Mouse (Mus musculus): ENCODE measurements at regions not wholly inside any gene's neighbourhood (a gene's known extent, or its start where the extent isn't known, plus 50 kb on each side); places are given as distances from the start of the nearest gene placed in this dataset.

DNA sequence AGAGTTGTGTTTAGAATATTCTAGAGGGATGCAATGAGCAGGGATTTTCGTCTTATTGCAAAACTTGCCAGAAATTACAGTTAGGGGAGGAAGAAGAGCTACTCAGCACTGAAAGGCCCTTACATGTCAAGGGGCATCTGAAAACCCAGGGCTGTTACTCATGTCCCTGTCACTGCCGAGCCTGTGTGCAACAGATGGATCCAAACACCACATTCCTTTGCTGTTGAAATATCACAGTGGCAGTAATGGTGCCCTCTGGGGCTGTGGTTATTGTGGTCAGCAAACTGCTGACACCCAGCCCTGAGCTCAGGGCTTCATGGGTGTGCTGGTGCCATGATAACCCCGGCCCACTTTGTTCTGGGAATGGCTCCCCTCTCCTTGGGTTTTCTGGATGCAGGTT lies 114.3 kb upstream of the Ercc6l2 start:
- no peak for DNase-seq

DNA sequence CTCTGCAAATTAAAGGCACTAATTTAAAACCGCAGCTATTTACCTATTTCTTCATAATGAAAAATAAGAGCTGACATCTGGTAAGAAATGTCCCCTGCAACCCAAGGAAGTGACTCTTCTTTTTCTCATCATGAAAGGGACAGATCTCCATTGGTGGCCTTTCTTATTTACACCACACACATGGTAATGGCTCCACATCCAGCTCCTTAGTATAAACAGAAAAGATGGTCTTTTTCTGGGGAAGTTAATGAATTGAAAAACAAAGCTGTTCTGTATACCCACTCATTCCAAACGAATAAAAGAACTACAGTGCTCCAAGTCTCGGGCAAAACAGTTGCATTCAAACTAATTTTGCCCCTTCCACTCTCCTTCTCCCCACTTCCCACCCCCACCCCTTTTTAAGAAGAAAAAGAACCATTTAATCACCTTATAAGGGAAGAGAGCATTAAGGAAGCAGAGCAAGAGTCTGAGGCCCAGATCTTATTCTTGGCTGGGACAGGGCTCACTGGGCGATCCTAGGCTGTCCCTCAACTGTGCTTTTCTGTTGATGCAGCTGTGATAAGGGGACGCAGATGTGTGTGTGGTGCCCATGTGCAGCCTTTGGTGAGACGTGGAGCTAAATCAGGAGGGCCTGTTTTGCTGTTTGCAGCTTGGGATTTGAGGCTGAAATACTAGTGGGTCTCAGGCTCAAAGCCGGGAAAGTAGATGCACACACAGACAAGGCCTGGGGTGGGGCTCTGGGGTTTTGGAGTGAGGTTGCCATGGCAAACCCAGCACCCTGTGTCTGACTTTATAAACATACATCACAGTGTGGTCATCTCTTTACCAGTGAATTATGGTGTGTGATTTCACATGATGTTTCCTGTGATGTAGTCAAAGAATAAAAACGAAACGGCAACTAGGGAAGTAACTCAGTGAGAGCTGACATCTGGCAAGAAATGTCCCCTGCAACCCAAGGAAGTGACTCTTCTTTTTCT lies 113.6 kb upstream of the Ercc6l2 start:
- DNase-seq = no peak

DNA sequence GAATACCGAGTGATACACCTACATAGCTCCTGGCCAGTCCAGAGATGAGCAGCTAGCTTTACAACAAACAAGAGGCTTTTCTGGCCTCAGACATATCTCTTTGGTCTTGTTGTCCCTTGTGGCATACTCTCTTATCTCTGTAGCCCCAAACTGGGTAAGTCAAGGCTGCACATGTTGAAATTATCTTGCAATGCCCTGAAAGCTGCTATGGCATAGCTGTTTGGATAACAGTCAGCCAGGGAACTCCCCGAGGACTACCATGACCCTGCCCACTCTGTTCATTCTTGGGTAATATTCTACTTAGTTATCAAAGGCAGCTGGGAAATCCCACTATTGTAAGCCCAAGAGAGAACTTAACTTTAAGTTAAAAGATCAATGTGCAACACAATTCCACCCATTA lies 106.5 kb upstream of the Ercc6l2 start:
- no peak for DNase-seq

DNA sequence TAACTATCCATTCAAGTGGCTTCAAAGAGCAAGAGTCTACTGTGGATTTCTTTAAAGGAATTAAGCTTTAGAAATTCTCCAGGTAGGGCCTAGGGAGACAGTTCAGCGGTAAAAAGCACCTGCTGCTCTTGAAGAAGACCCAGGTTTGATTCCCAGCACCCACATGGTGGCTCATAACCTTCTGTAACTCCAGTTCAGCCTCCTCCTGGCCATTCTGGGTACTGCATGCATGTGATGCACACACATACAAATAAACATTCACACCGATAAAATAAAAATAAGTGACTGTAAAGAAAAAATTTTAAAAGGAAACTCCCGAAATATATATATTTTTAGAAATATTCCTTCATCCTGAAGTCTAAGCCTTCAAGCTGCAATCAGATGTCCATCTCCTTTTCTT lies 101.9 kb upstream of the Ercc6l2 start:
- DNase-seq = no peak

DNA sequence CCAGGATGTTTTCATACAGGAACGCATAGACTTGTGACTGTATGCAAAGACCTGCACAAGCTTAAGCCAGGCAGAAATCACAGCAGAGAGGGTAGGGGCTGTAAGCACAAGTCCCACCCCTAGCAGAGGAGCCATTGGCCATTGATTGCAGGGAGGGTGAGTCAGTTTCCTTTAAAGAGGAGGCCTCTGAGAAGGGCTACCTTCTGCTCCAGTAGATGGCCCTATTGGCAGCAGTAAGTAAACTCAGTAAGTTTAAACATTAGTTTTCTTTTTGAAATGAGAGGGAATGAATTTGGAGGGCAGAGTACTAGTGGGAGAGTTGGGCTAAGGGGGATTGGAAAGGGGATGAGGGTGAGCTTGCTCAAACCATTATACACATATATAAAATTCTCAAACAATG lies 98.5 kb upstream of the Ercc6l2 start:
- DNase-seq = no peak

DNA sequence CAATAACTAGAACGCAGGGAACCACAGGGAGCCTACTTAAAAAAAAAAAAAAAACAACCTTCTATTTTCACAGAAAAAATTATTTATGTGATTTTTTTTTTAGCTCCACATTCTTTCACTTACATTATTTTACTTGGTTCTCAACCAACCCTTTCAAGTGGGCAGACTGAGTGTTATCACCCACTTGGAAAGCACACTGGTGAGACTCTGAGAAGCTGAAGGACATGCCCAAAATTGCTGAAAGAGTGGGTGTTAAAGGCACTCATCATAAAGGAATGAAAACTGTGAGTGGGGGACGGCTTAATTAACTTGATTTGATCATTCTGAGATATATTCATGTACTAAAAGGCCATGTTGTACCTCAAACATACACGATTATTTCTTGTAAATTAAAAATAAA lies 97.8 kb upstream of the Ercc6l2 start:
- DNase-seq = no peak

DNA sequence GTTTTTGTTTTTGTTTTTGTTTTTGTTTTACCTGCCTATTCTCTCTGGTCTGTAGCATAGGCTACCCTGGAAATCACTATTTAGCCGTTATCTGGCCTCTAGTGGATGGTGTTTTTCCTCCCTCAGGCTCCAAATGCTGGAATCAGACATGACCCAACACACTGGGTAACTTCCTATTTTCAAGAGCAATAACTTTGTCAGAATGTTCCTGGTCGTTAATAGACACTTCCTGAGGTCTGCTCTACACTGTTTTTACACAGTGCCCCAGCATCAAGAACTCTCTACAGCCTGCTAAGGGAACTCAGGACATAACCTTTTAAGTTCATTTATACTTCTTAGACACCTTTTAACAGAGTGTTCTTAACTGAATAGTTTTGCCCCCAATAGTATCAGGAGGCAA lies 96.3 kb upstream of the Ercc6l2 start:
- no peak for DNase-seq

DNA sequence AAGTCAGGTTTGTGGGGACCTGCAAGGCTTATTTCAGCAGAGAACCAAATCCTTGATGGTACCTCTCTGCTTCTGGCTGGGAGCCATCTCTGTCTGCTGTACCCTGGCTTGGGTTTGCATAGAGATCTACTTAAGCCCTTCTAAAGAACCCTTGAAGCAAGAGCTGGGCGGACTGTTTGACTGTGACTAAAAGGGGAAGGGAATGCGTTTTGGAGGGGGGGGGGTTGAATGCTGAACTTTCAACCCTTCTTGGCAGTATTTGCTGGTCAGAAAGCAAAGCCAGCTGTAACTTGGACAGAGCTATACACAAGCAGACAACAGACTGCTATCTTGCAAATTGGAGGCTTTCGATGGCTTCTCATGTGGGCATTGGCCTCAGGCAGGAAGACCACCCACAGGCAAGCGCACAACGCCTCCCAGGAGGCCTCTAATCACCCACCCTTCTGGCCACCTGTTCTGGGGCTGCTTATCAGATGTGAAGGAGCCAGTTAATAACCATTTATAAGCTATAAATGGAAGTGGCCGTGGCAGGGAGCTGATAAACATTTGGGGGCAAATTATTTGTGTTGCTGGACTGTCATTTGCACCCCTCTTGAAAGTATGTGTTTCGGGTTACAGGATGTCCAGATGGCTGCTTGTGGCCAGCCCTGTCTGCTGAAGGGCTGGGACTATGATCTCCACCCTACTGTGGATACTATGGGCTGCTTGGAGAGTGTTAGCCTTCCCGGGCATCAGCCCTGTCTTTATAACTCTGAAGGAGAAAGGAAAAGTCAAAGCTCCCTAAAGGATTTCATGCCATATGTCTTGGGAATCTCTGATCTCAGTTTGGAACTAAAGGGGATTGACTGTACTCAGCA lies 95.5 kb upstream of the Ercc6l2 start:
- no peak for DNase-seq

DNA sequence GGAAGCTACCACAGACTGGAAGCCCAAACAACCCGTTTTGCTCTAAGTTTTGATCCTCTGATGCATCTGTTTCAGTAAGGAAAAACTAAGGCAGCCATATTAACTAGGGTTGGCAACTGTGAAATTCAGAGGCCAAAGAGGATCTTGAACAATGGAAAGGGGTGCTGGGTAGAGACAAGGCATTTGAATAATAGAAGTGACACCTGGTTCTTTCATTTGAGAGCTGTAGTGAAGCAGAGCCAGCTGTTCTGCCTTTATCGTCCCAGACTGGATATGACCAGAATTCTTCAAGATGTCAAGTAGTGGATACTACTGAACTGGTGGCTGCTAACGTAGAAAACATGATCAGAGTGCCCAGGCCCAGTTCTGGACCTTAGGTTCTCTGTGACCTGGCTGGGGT lies 94.4 kb upstream of the Ercc6l2 start:
- DNase-seq = no peak

DNA sequence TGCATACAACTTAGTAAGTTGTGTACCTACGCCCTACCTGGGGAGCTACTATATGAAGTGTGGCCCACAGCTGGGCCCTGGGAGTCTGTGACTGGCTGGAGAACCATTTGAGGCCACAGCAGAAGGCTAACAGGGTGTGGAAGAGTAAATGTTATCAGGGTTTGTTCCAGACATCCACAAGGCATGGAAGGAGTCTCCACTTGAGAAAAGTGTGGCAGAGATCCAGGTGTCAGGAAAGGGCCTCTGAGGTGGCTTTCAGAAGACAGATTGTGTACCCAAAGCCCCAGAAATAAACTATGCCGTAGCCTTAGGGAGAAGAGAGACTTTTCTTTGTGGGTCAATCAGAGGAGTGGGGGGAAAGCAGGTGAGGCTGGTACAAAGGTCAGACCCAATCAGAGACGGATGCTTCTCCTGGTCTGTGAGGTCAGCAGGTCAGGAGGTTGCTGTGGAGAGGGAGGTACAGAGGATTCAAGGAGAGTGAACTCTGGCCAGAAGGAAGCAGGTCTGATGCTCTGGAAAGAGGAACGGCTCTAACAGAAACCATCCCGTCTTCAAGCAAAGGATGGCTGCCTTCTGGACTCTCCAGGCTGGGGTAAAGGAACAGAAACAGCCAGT lies 93.9 kb upstream of the Ercc6l2 start:
- DNase-seq = no peak

DNA sequence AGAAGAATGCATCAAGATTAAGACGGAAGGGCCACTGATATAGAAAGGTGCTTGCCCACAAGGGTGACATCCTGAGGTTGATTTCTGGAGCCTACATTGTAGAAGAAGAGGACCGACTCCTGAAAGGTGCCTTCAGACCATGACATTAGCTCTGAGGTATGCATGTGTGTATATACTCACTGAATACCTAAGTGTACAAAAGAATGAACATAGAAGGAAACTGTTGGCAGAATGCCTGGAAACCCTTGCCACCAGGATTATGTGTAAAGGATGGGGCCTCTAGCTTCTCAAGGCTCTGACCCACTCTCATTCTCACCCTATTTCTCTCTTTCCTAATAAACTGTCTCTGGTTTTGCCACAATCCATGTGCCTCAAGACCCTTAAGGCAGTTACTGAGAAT lies 90.7 kb upstream of the Ercc6l2 start:
- DNase-seq = no peak

DNA sequence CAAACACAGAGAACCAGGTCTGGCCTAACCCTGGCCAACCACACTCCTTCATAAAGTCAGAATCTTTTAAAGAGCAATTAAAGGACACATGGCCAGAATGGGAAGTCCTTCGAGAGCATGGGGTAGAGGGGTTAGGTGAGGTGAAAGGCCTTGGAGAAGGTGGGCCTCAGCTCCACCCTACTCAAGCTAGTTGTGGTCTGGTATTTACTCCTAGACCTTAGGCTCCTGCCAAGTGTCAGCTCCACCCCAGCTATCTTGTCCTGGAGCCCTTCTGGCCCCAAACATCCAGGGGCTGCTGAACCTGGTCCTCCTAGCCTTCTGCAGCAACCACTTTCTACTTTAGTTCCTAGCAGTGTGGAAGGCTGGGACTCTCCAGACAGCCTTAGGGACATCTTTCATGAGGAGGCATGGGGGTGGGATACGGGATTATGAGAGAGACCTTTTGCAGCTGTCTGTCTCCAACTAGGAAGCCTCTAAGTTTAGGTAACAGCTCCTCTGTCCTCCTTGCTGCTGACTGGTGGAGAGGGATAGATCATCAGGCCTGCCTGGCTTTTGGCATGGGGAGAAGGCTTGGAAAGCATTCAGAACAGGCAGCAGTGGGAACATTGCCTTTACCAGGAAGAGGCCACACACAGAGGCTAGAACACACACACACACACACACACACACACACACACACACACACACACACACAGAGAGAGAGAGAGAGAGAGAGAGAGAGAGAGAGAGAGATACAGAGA lies 90.0 kb upstream of the Ercc6l2 start:
- no peak for DNase-seq

DNA sequence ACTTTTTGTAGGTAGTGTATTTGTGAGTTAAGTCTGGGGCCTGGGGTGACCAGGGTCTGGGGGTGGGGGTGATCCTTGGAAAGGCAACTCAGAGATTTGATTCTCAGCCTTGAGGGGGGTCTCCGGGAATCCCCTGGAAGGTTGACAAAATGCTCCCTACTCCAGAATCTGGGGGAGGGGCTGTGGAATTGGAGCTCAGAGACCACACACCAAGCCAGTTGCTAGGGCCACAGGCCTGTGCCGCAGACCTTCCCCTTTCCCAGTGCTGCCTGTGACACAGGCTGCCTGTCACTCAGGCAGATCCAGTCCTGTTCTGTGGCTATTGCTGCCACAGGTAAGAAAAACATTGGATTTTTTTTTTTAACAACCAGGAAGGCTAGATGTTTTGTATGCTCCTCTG lies 89.0 kb upstream of the Ercc6l2 start:
- DNase-seq = no peak

DNA sequence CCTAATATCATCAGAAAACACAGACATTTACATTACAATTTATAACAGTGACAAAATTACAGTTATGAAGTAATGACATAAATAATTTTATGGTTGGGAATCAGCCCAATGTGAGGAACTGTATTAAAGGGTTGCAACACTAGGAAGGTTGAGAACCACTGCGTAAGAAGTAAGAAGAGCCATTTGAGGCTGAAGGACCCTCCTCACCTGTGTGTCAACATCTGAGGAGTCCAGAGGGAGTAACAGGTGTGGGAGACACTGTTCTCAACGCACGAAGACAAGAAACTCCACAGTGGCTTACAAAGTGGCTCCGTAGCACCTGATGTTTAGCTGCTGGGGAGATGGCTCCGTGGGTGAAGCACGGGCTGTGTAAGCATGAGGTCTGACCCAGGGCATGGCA lies 88.5 kb upstream of the Ercc6l2 start:
- DNase-seq = no peak

DNA sequence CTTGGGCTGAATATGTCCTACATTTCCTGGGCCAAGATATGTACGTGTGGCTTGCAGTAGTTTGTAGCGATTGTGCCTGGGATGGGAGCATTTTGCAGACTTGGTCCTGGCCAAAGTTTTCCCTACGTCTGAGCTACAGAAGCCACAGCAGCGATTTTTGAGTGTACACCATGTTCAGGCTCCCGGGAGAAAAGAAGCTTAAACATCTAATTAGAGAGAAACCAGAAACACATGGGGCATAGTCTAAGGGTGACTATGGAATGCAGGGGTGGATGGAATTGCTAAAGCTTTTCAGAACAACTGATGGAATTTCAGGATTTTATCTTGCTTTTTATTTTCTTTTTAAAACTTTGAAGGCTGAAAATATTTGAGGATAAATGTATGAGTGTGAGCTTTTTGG lies 79.3 kb upstream of the Ercc6l2 start:
- DNase-seq = no peak

DNA sequence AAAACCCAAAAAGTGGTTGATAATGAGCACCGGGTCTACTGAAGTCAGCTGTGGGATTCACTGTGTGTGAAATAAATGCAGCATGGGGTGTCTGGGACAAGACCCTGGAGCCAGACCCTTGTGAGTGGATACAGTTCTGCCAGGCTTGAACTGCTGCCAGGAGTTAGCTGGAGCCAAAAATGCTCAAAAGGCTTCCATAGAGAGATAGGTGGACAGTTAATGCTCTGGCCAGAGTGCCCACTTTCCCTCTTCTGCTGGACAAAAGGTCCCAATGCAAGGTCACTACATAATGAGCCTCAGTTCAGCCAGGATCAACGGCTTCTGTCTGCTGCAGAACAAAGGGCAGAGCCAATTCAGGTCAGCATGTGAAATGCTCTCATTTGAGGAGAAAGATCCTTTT lies 73.2 kb upstream of the Ercc6l2 start:
- DNase-seq = no peak

DNA sequence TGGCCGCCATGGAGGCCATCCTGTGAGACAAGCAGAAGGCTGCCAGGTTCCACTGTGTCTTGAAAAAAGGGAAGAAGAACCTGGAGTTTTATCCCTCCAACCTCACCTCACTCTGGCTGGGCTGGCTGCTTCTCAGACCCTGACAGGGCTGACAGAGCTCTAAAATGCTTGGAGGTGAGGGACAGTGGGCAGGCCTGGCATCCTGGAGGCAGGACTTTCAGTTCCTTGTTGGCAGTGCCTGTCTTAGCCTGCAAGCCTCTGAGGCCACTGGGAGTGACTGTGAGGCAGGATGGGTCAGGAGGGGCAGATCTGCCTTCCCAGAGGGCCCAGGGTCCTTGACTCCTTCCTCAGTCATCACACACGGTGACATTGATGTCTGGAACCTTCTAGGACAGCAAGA lies 66.3 kb upstream of the Ercc6l2 start:
- DNase-seq = no peak

DNA sequence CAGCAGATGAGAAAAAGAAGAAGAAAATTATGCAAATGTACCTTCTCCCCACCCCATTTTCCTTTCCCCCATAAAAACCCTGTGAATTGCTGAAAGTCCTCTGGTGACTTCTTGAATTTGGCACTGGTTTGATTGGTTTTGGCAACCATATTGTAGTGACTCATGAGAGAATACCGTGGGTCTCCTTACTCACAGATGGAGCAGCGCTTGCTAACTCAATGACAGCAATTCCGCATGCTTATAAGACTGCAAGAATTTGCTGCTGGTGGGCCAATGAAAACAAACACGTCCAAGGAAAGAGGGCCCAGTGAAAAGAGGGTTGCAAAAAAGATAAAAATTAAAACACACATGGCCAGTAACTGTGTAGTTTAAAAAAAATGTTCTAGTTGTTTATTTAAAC lies 65.0 kb upstream of the Ercc6l2 start:
- peak; percentile 27 for DNase-seq

DNA sequence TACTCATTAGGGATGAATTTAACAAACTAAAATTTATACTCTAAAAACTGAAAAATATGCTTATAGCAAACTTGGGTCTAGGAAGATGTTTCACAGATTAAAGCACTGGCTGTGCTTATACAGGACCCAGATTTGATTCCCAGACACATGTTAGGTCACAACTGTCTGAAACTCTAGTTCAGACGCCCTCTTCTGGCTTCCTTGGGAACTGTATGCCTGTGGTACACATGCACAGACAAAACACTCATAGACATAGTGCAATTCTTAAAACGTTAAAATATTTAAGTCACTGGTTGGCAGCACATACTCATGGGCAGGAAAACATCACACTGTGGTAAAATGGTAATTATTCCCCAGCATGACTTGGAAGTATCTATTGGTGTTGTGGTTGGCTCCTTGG lies 63.8 kb upstream of the Ercc6l2 start:
- DNase-seq = no peak

DNA sequence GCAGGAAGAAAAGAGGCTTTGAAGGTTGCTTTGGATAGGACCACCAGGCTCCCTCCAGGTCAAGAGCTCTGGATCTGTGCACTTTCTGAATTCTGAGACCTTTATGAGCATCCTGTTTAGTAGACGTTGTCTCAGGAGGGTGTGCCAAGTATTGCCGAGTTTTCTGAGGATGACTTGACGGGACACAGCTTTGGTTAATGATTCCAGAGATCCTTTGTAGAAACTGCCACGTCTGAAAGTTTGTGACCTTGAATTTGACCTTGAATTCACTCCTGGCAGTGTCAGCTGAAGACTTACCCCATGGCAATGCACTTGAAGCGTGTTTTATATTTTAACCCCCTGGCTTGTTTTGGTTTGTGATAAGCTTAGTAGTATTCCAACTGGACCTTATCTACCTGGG lies 58.0 kb upstream of the Ercc6l2 start:
- no peak for DNase-seq

DNA sequence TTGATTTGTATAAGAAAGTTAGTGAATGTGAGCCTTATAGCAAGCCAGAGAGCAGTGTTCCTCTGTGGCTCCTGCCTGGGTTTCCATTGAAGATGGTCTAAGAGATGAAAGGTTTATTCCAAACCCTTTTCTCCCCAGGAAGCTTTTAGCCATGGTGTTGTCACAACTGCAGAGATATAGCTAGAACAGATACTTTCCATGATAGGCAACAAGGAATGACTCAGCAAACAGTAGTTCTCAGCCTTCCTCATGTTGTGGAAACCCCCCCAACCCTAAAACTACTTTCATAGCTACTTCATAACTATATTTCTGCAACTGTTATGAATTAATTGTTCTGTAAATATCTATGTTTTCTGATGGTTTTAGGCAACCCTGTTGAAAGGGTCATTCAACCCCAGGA lies 53.5 kb upstream of the Ercc6l2 start:
- no peak for DNase-seq
